Mouse (Mus musculus): ENCODE data around the gene Plekhh3.

DNA sequence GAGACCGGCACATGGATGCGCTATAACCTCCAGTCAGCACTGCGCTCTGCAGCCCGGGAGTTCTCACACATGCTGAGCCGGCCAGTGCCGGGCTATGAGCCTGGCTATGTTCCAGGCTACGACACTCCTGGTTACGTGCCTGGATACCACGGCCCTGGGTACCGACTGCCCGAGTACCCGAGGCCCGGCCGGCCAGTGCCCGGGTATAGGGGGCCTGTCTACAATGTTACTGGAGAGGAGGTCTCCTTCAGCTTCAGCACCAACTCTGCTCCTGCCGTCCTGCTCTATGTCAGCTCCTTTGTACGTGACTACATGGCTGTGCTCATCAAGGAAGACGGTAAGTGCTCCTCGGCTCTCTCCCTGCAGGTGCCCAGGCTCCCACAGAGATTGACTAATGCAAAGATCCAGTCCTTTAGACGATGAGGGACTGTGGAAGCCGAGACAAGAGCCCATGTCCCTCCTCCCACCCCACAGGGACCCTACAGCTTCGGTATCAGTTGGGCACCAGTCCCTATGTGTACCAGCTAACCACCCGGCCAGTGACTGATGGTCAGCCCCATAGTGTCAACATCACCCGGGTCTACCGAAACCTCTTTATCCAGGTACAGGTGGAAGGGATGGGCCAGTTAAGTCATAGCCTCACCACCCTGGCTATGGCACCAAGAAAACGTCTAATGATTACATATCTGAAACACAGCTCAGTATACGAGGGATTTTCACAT is 15.5 kb upstream of the Plekhh3 start:
- TF ChIP-seq TAL1 (conservative IDR thresholded peaks at IDR 0.05; ENCODE audit: low read depth, low read length), result no peak
- TF ChIP-seq CTCF (IDR thresholded peaks at IDR 0.05; ENCODE audit: low read depth, low read length), result no peak
- no peak for TF ChIP-seq GATA1 (IDR thresholded peaks at IDR 0.05; ENCODE audit: borderline replicate concordance, low read length)
- TF ChIP-seq GATA2 (IDR thresholded peaks at IDR 0.05; ENCODE audit: borderline replicate concordance, low read depth, low read length), result no peak

Data from G1E (cell line).